Mouse (Mus musculus): ENCODE data around the gene Itgae. TPM values are rescaled to one million over a fixed set of nuclear protein-coding genes. Genes with fewer than 3 reads are reported as not detected.

The Itgae gene
- polyA plus RNA-seq, 1 experiment = 5.4 TPM

DNA sequence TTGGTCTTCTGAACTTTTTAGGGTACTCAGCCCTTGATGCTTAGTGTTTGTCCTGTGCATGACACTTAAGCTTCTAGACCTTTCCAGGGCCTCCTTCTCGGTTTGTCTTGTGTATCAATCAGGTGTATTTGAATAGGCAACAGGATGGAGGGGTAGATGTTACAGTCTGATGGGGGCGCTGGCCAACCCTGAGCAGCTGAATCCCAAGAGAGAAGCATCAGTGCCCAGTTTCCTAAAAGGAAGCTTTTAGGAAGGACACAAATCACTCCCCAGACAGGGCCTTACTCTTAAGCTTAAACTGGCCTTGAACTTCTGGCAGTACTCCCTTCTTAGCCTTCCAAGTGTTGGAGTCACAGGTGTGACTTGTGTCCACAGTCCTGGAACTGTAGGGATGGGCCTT is 87.5 kb downstream of the Itgae start:
- WGBS = 5% methylated on average over 2 of the region's 2 CpGs
- DNase-seq (ENCODE audit: low read depth, low spot score) = no peak

DNA sequence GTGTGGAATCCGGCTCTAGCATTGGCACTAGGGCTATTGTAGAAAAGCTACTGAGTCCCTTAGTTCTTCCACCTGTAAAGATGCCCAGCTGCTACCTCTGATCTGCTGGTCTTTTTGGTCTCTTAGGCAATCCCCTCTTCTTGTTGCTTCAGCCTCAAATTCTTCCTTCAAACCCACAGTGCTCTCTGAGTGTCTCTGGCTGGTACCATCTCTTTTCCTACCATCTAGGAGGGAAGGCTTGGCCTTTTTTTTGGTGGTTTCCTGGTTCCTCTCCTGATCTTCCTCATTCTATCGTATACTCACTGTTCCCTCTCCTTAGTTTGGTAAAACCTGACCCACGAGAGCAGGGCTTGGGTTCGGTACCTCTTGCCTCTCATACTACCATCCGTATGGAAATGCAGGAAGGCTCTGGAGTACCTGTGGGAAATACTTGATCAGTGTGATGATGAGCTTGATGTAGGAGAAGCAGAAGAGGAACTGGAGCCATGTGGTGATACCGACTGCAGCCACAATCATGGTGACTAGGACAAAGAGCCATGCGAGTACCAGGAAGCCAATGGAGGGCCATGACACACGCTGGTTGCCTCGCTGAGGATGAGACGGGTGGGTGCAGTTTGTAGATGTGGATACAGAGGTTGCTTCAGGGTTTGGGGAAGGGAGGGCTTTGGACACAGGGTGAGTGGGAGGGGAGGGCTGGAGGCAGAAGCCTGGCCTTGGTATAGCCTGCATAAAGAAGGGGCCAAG is 95.7 kb downstream of the Itgae start:
- no peak for DNase-seq (ENCODE audit: low read depth, low spot score)
- 87% methylated on average over 10 of the region's 10 CpGs for WGBS

DNA sequence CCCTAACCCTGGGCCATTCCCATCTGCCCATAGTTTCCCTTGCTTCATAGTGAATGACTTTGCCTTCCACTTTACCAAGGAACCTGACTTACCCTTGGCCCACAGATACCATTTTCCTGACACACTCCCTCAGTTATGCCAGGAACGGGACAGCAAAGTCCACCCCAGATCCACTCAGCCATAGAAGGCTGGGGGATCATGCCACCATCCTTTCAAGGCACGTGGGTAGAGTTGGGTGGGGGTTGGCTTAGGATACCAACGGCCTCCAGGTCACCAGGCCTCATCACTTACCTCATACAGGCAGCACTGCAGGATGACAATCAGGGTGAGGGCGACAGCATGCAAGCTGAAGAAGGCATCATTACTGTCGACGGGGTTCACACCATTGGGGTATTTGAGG is 96.8 kb downstream of the Itgae start:
- 88% methylated on average over 6 of the region's 6 CpGs for WGBS
- DNase-seq (ENCODE audit: low read depth, low spot score) = no peak

DNA sequence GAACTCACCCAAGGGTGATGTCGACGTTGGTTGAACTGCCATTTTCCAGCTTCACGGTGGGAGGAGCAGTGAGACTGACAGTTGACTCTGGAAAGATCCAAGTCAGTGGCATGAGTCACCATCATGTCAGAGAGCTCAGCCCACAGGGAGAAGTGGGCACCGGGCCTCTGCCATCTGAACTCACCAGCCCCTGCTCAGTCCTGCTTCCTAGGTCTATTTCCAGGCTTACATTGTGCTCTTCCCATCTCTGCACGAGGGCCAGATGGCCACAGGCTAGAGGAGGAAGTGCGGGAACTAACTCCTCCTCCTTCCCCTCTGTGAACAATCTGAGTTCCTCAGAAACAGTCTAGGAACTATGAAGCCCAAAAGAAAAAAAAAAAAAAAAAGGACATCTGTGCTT is 102.7 kb downstream of the Itgae start:
- DNase-seq (ENCODE audit: low read depth, low spot score) = no peak

DNA sequence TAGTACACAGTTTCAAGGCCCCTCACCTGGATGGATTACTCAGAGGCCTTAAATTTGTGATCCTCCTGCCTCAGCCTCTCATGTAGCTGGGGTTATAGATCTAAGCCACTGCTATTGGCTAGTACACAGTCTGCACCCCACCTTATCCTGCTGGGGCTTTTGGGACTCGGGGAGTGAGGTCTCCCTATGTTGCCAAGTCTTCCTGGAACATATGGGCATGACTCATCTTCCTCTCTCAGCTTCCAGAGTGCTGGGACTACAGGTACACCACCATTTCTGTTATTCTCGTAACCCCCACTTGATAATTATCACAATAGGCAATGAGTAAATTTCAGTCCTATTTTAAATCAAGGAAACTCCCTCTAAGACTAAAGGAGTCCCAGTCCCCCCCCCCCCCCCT is 104.1 kb downstream of the Itgae start:
- DNase-seq (ENCODE audit: low read depth, low spot score) = no peak
- 68% methylated on average over 2 of the region's 2 CpGs for WGBS

More for the DNA sequence above, 102.7 kb downstream of the Itgae start:
- WGBS = 63% methylated on average over 6 of the region's 6 CpGs

Other genes with a start within 250 kb of the Itgae start
- gene Atp2a3, start 129.4 kb upstream of the Itgae start, polyA plus RNA-seq (2012; rRNA removed) = 118 and 136 TPM in 2 replicates
- 6.5 and 11.8 TPM in 2 replicates for gene P2rx1, start 91.5 kb upstream of the Itgae start, polyA plus RNA-seq (2012; rRNA removed)
- gene Camkk1, start 71.6 kb upstream of the Itgae start, polyA plus RNA-seq (2012; rRNA removed) = 3.8 and 4.2 TPM in 2 replicates
- gene Ncbp3, start 42.8 kb upstream of the Itgae start, polyA plus RNA-seq (2012; rRNA removed) = 2.2 and 2.4 TPM in 2 replicates
- 3.1 and 3.6 TPM in 2 replicates for gene Haspin, start 47.7 kb downstream of the Itgae start, polyA plus RNA-seq (2012; rRNA removed)
- 0.43 and 0.44 TPM in 2 replicates for gene P2rx5, start 69.8 kb downstream of the Itgae start, polyA plus RNA-seq (2012; rRNA removed)
- gene Emc6, start 86.5 kb downstream of the Itgae start, polyA plus RNA-seq (2012; rRNA removed) = 37.8 and 40.2 TPM in 2 replicates
- 221 and 232 TPM in 2 replicates for gene Tax1bp3, start 86.5 kb downstream of the Itgae start, polyA plus RNA-seq (2012; rRNA removed)
- 14.2 and 19.4 TPM in 2 replicates for gene Ctns, start 108.5 kb downstream of the Itgae start, polyA plus RNA-seq (2012; rRNA removed)
- gene Shpk, start 108.9 kb downstream of the Itgae start, polyA plus RNA-seq (2012; rRNA removed) = 10.4 and 18.9 TPM in 2 replicates
- 0.18 and 0.21 TPM in 2 replicates for gene Trpv1, start 143.7 kb downstream of the Itgae start, polyA plus RNA-seq (2012; rRNA removed)
- gene Trpv3, start 176.8 kb downstream of the Itgae start, polyA plus RNA-seq (2012; rRNA removed) = 0.45 and 1.8 TPM in 2 replicates
- gene Aspa, start 239.0 kb downstream of the Itgae start, polyA plus RNA-seq (2012; rRNA removed) = 25.3 and 42.6 TPM in 2 replicates
- gene Gm49340, start 239.2 kb downstream of the Itgae start, polyA plus RNA-seq (2012; rRNA removed) = 0.02 TPM in 1 of 2 replicates, not detected in the other
- 0.25 TPM in 1 of 2 replicates, not detected in the other for gene Spata22, start 239.2 kb downstream of the Itgae start, polyA plus RNA-seq (2012; rRNA removed)

All from large intestine, adult 2 months (tissue).